Mouse (Mus musculus) v-Abl transformed pro-B cells (cell line): ENCODE results near the gene Ss18l2.

Source experiments
- in situ Hi-C, 2 experiments: fragments of 400-800 bp; cut with MboI; formaldehyde crosslinking; loops; one replicate each; pipeline ENCODE4 v1.15.1; 2025; ENCODE audit not compliant: unreplicated experiment in 2 of 2

Gene Ss18l2

DNA sequence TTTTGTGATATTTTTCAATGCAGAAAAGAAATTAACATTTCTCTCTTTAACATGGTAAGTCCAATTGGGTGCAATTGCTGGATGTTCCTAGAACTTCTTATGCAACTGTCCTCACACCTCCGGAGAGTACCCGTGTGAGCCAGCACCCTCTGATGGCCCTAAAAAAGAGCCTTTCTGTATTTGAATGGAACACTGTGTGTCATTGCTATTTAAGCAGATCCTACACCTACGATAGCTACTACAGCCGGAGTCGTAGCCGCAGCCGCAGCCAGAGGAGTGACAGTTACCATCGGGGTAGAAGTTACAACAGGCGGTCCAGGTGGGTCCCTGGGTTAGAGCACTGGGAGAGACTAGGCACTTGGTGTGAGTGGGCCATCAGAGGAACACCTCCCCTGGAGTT, 42.6 kb downstream of the Ss18l2 start:
- in situ Hi-C loops: no loop called here

DNA sequence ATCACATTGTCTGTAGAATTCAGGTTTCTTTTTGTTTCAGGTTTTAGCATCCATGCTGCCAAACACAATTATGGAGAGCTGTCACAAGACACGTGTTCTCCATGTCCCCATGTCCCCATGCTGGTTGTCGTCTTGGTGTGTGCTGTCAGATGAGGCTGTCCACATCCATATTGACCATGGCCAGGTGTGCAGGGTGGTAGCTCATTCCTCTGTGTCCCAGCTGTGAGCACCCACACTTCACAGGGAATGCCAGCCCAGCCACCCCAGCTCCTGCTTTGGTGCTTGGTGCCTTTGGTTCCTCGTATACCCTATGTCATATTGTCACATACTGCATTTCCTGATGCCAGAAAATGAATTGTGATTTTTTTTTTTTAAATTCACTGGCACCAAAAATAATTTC, 44.5 kb downstream of the Ss18l2 start:
- in situ Hi-C loops: no loop called here

DNA sequence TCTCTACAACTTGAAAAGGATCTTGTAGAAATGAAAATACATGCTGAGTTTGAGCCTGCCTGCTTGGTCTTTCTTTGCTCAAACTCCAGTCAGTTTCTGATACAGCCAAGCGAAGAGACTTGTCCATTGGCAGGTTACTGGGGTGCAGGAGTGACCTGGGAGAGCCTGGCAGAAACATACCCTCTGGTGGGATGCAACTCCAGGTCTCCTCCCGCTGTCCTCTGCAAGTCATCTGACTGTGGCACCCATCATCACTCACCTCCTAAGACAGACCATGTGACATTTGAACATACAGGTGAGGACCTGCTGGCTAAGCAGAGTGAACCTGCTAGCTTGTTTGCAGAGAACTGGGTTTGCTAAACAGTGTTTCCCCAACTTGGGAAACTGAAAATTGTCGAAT, 46.7 kb downstream of the Ss18l2 start:
- in situ Hi-C loops: no loop called here

- in situ Hi-C loops: no loop called here
Observed at GRCm38 (mm10) chr9:121757432-121757831, 47.3 kb downstream of the Ss18l2 start.

- in situ Hi-C loops: no loop called here
Observed at GRCm38 (mm10) chr9:121757835-121758814, 48.0 kb downstream of the Ss18l2 start.

DNA sequence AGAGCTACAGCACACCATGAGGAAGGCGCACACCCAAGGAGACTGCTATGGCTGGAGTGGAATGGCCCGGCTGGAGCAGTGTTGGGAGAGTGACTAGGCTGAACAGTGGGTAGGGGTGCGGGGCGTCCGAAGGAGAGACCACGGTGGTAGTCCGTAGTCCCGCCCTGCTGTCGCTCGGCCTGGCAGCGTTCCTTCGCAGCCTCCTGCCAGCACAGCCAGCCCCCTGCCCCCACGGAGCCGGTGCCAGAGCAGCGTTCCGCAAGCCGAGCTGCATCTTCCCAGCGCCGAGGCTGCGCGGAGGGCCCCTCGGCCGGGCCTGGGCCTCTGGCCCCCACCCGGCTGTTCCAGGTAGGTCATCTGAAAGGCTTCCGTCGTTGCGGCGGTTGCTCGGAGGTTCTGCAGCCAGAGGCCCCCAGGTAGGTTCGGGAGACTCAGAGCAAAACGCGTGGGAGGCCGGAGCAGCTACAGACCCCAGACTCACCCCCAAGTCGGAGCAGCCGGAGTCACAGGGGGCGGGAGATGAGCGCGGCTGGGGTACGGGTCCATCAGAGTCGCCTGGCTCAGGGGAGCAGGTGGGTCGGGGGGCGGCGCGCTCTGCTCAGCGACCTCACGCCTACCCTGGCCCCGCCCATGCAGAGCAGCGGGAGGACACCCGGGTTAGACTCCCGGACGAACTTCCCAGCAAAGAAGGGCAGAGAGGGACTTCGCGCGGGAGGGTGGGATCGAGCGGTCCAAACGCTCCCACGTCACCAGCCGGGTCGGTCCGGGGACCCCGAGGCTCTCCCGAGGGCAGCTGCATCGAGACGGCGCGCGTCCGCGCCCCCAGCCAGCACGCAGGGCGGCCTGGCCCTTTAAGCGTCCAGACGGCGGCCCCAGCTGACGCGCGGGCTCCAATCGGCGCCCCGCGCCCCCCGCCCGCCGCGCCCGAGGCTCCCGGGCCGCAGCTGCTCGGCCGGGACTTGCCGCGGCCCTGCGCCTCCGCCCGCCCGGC, 49.3 kb downstream of the Ss18l2 start, which contains the start of gene Zfp651:
TSS of gene Zfp651 (plus strand) at position 240 of the 991 bp plus-strand sequence.
- in situ Hi-C loops: no loop called here

- in situ Hi-C loops: no loop called here
Observed at GRCm38 (mm10) chr9:121760271-121761090, 50.4 kb downstream of the Ss18l2 start.

- in situ Hi-C loops: no loop called here
Observed at GRCm38 (mm10) chr9:121761091-121761665, 51.0 kb downstream of the Ss18l2 start.

GRCm38 (mm10) chr9:121761787-121762186, 51.7 kb downstream of the Ss18l2 start:
- in situ Hi-C loops: no loop called here

DNA sequence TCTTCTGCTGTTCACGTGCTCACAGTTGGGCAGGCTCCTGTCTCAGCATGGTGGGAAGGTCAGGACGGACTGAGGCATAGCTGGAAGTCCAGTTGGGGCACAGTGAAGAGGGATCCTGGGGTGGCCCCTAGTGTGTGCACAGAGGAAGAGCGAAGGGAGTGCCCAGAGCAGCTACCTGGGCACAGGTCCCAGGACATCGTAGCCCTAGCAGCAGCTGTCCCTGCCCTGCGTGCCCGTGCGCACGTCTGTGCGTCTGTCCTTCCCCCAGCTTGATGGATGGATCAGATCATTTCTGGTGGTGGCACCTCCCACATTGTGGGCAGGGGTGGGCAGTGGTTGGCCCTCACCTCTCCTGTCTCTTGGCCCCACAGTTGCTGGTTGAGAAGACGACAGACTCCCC, 52.1 kb downstream of the Ss18l2 start:
- in situ Hi-C loops: no loop called here

- in situ Hi-C loops: no loop called here
Observed at GRCm38 (mm10) chr9:121762761-121763160, 52.6 kb downstream of the Ss18l2 start.
